Mouse (Mus musculus): Measurements from ENCODE around the gene Map4. TPM values are rescaled to one million over a fixed set of nuclear protein-coding genes. Genes with fewer than 3 reads are reported as not detected.

Gene Map4
- total and polyA plus RNA-seq, 3 experiments, result 14.4 to 45.8 (median 28.9) TPM

DNA sequence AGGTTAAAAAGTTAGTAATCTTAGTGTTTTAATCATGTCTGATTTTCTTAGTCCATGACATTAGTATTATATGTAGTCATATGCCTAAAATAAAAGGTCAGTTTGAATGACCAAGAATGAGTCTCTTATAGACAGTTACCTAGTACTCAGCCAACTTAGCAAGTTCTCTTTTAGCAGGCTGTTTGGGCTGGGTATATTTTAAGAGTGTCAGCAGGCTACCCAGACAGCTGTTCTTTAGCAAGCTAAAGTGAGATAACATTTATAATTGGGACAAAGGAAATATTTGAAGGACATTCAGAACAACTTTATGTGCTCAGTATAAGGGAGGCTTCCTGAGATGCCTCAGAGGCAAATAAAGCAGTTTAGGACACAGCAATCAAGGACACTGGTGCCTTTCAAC is 17.3 kb downstream of the Map4 start:
- H3K4me3 ChIP-seq (replicated peaks in 1 of 3; ENCODE audit: low read depth in 2 of 3, low read length in 2 of 3, poor library complexity in 1 of 3), result no peak overlapping the region
- H3K4me2 ChIP-seq (ENCODE audit: insufficient read depth, low read depth, poor library complexity, severe bottlenecking), result no peak overlapping the region
- no peaks in the 10 kb centered on the region for H3K27me3 ChIP-seq (replicated peaks)
- in situ Hi-C loops (cut with MboI; ENCODE audit: low pct_ligation_motif_present, low pct_unique_long_range_greater_than_20kb, low sequenced_read_pairs), result no loop called here
- peaks cover 0 to 7% of the 10 kb centered on the region in 2 experiments; a peak in 2 of 4 replicates for H3K4me1 ChIP-seq (ENCODE audit: control insufficient read depth in 1 of 2, insufficient read depth in 2 of 2)
- no peak for DNase-seq (ENCODE audit: extremely low read depth)
- H3K9me3 ChIP-seq (replicated peaks; ENCODE audit: low read length), result no peaks in the 10 kb centered on the region
- dilution Hi-C loops (cut with MboI; ENCODE audit: extremely low pct_ligation_motif_present, extremely low pct_unique_long_range_greater_than_20kb, low sequenced_read_pairs), result no loop called here
- H3K79me2 ChIP-seq (replicated peaks; ENCODE audit: control insufficient read depth, extremely low read depth, insufficient read depth, poor library complexity, severe bottlenecking), result peaks cover 8% of the 10 kb centered on the region; the same call in 1 of the 2 replicates
- peaks cover 0 to 2% of the 10 kb centered on the region in 2 experiments for H3K36me3 ChIP-seq (replicated peaks in 1 of 2; ENCODE audit: control insufficient read depth in 1 of 2, insufficient read depth in 1 of 2, low read length in 1 of 2)
- TF ChIP-seq PAX5 (IDR thresholded peaks at IDR 0.05; ENCODE audit: low read length), result no peak
- no peak for TF ChIP-seq MEF2A (IDR thresholded peaks at IDR 0.05; ENCODE audit: borderline replicate concordance, low read depth, low read length)
- TF ChIP-seq CHD2 (IDR thresholded peaks at IDR 0.05; ENCODE audit: low read length), result no peak
- TF ChIP-seq MAZ (IDR thresholded peaks at IDR 0.05; ENCODE audit: low read depth, low read length), result no peak
- no peak for TF ChIP-seq ELF1 (IDR thresholded peaks at IDR 0.05; ENCODE audit: low read depth, low read length)
- TF ChIP-seq MYC (IDR thresholded peaks at IDR 0.05; ENCODE audit: low read depth, low read length), result no peak
- no peak for TF ChIP-seq SMC3 (IDR thresholded peaks at IDR 0.05; ENCODE audit: low read depth, low read length)
- no peak for TF ChIP-seq IRF4 (IDR thresholded peaks at IDR 0.05; ENCODE audit: low read depth, low read length)
- no peak for TF ChIP-seq E2F4 (IDR thresholded peaks at IDR 0.05; ENCODE audit: insufficient replicate concordance, low read depth, low read length)
- TF ChIP-seq RAD21 (IDR thresholded peaks at IDR 0.05; ENCODE audit: low read depth, low read length), result no peak
- no peak for TF ChIP-seq POLR2AphosphoS2 (IDR thresholded peaks at IDR 0.05; ENCODE audit: low read depth, low read length)
- no peak for TF ChIP-seq CHD1 (IDR thresholded peaks at IDR 0.05; ENCODE audit: low read depth, low read length)
- TF ChIP-seq ZMIZ1 (IDR thresholded peaks at IDR 0.05; ENCODE audit: low read depth, low read length), result no peak
- TF ChIP-seq EP300 (IDR thresholded peaks at IDR 0.05; ENCODE audit: low read length), result no peak
- TF ChIP-seq TBP (conservative IDR thresholded peaks at IDR 0.05; ENCODE audit: low read depth, low read length), result no peak
- H3K27ac ChIP-seq (ENCODE audit: insufficient read depth, low read depth), result no peak overlapping the region
- H3K9ac ChIP-seq (ENCODE audit: insufficient read depth, low read depth), result no peak overlapping the region

DNA sequence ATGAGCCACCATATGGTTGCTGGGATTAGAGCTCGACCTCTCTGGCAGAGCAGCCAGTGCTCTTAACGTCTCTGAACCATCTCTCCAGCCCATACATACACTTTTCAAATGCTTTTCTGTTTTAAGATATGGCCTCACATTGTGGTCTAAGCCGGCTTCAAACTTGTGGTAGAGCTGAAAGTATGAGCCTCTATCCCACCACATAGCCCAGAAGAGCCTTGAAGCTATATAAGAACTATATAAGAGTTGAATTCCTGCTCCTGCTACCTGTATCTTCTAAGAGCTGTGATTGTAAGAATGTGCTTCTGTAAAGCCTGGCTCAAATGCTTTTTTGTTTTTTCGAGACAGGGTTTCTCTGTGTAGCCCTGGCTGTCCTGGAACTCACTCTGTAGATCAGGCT is 18.5 kb downstream of the Map4 start:
- Histone ChIP-seq H3K4me1 (ENCODE audit: control insufficient read depth in 1 of 2, insufficient read depth in 2 of 2) (peaks cover 0 to 7% of the 10 kb centered on the region in 2 experiments; a peak in 2 of 4 replicates), H3K27me3 (replicated peaks) (no peaks in the 10 kb centered on the region), H3K27ac (ENCODE audit: insufficient read depth, low read depth) (no peak overlapping the region), H3K9ac (ENCODE audit: insufficient read depth, low read depth) (no peak overlapping the region), H3K4me2 (ENCODE audit: insufficient read depth, low read depth, poor library complexity, severe bottlenecking) (no peak overlapping the region), H3K4me3 (replicated peaks in 1 of 3; ENCODE audit: low read depth in 2 of 3, low read length in 2 of 3, poor library complexity in 1 of 3) (no peak overlapping the region), H3K79me2 (replicated peaks; ENCODE audit: control insufficient read depth, extremely low read depth, insufficient read depth, poor library complexity, severe bottlenecking) (peaks cover 4% of the 10 kb centered on the region; the same call in 1 of the 2 replicates), H3K36me3 (replicated peaks in 1 of 2; ENCODE audit: control insufficient read depth in 1 of 2, insufficient read depth in 1 of 2, low read length in 1 of 2) (peaks cover 0 to 2% of the 10 kb centered on the region in 2 experiments), H3K9me3 (replicated peaks; ENCODE audit: low read length) (no peaks in the 10 kb centered on the region)
- TF ChIP-seq KAT2A (IDR thresholded peaks at IDR 0.05; ENCODE audit: insufficient replicate concordance, low read length), result no peak
- TF ChIP-seq JUND (conservative IDR thresholded peaks at IDR 0.05; ENCODE audit: low read depth, low read length), result no peak
- no peak for TF ChIP-seq JUN (IDR thresholded peaks at IDR 0.05; ENCODE audit: insufficient read depth, low read depth, low read length)
- no peak for TF ChIP-seq USF2 (conservative IDR thresholded peaks at IDR 0.05; ENCODE audit: low read depth, low read length)
- TF ChIP-seq POLR2A (IDR thresholded peaks at IDR 0.05; ENCODE audit: low read depth, low read length), result no peak
- TF ChIP-seq ZMIZ1 (IDR thresholded peaks at IDR 0.05; ENCODE audit: low read depth, low read length), result no peak
- TF ChIP-seq NELFE (IDR thresholded peaks at IDR 0.05; ENCODE audit: low read depth, low read length), result no peak
- no peak for TF ChIP-seq MAX (IDR thresholded peaks at IDR 0.05; ENCODE audit: low read length)
- no peak for TF ChIP-seq MAZ (IDR thresholded peaks at IDR 0.05; ENCODE audit: low read depth, low read length)
- TF ChIP-seq CTCF (conservative IDR thresholded peaks at IDR 0.05 in 1 of 2, IDR thresholded peaks at IDR 0.05 in 1 of 2; ENCODE audit: low read depth in 2 of 2, low read length in 2 of 2), result no peak
- no peak for TF ChIP-seq SMC3 (IDR thresholded peaks at IDR 0.05; ENCODE audit: low read depth, low read length)
- no peak for TF ChIP-seq PAX5 (IDR thresholded peaks at IDR 0.05; ENCODE audit: low read length)
- TF ChIP-seq MXI1 (IDR thresholded peaks at IDR 0.05; ENCODE audit: low read depth, low read length), result no peak
- no peak for TF ChIP-seq MAFK (IDR thresholded peaks at IDR 0.05; ENCODE audit: insufficient replicate concordance, low read length)
- TF ChIP-seq NRF1 (IDR thresholded peaks at IDR 0.05; ENCODE audit: low read depth, low read length), result no peak
- TF ChIP-seq ELF1 (IDR thresholded peaks at IDR 0.05; ENCODE audit: low read depth, low read length), result no peak
- TF ChIP-seq ETS1 (conservative IDR thresholded peaks at IDR 0.05; ENCODE audit: low read depth, low read length), result no peak
- no peak for TF ChIP-seq HCFC1 (IDR thresholded peaks at IDR 0.05; ENCODE audit: low read depth, low read length)
- TF ChIP-seq CHD2 (IDR thresholded peaks at IDR 0.05; ENCODE audit: low read length), result no peak
- in situ Hi-C loops (cut with MboI; ENCODE audit: low pct_ligation_motif_present, low pct_unique_long_range_greater_than_20kb, low sequenced_read_pairs) (no loop called here), dilution Hi-C loops (cut with MboI; ENCODE audit: extremely low pct_ligation_motif_present, extremely low pct_unique_long_range_greater_than_20kb, low sequenced_read_pairs) (no loop called here)
- no peak for DNase-seq (ENCODE audit: extremely low read depth)

All from CH12.LX (cell line).